ENCODE assay signal across 25 mouse cellular contexts in genomic region chr2:4341141-4341540, GRCm38 (mm10).
A peak's percentile ranks its signal among the peaks of the same experiment; 100 is the strongest.
DNase-seq lines count a peak whose midpoint lies in the region; ATAC-seq and TF ChIP-seq lines count a peak whose summit lies in the region.
"Had no signal": no experiment of that assay in that cellular context is flagged by ENCODE, and none has a peak within 500 bp of the region (broad histone marks: within the 10 kb centered on the region; RNA-seq: fewer than 3 reads in every experiment).

No protein-coding gene starts in this region.

- DNase-seq in cerebellum, postnatal 10 days = peak; percentile 75 to 78
- no peak for DNase-seq in cerebellum, adult 9-10 months
- DNase-seq in lung, embryonic 14.5 days = peak; percentile 48
- no peak for DNase-seq in lung, postnatal 10 days
- no peak for DNase-seq in limb, embryonic 14.5 days (ENCODE audit: low spot score)
- DNase-seq: adrenal gland, postnatal 25 days; cerebellum, adult 8-10 months; gastrocnemius, postnatal 10 days; heart, adult 18-20 months; heart, postnatal 14 days; kidney, adult 2 months; layer of hippocampus, adult 9-11 months; liver, embryonic 13.5 days; lung, postnatal 14 days; midbrain, embryonic 14.5 days; right cerebral cortex, postnatal 4 days; thymus, postnatal 25 days had no signal

- 19% methylated on average over 1 of the region's 1 CpGs for WGBS in lung, embryonic 14.5 days
- WGBS in embryonic facial prominence, embryonic 12.5 days = 56% methylated on average over 1 of the region's 1 CpGs
- 77% methylated on average over 1 of the region's 1 CpGs for WGBS in limb, embryonic 14.5 days

- no peaks in the 10 kb centered on the region for H3K36me3 ChIP-seq in lung, embryonic 14.5 days (ENCODE audit: insufficient read depth)
- H3K36me3 ChIP-seq in embryonic facial prominence, embryonic 12.5 days = no peaks in the 10 kb centered on the region
- peaks cover 3% of the 10 kb centered on the region; the same call in 1 of the 2 replicates for H3K36me3 ChIP-seq in limb, embryonic 14.5 days (ENCODE audit: control insufficient read depth, insufficient read depth, low read length)
- H3K36me3 ChIP-seq: forebrain, embryonic 10.5 days; heart, embryonic 13.5 days; hindbrain, embryonic 12.5 days; liver, embryonic 13.5 days had no signal

- H3K9me3 ChIP-seq in lung, embryonic 14.5 days (ENCODE audit: low read depth, low read length) = no peaks in the 10 kb centered on the region
- no peaks in the 10 kb centered on the region for H3K9me3 ChIP-seq in embryonic facial prominence, embryonic 12.5 days
- no peaks in the 10 kb centered on the region for H3K9me3 ChIP-seq in limb, embryonic 14.5 days (ENCODE audit: control insufficient read depth, low read length)
- H3K9me3 ChIP-seq: forebrain, embryonic 10.5 days; heart, embryonic 13.5 days; hindbrain, embryonic 12.5 days; liver, embryonic 13.5 days; megakaryocyte, embryonic 14.5 days had no signal

- no peak overlapping the region for H3K4me3 ChIP-seq in lung, embryonic 14.5 days (ENCODE audit: low read depth, low read length)
- H3K4me3 ChIP-seq in embryonic facial prominence, embryonic 12.5 days = no peak overlapping the region
- H3K4me3 ChIP-seq in limb, embryonic 14.5 days (replicated peaks; ENCODE audit: low read length) = no peak overlapping the region
- H3K4me3 ChIP-seq: forebrain, embryonic 10.5 days; heart, embryonic 13.5 days; hindbrain, embryonic 12.5 days; liver, embryonic 13.5 days; megakaryocyte, embryonic 14.5 days had no signal

- H3K4me1 ChIP-seq in lung, embryonic 14.5 days (ENCODE audit: insufficient read depth) = peaks cover 7% of the 10 kb centered on the region
- peaks cover 38% of the 10 kb centered on the region for H3K4me1 ChIP-seq in embryonic facial prominence, embryonic 12.5 days
- peaks cover 38% of the 10 kb centered on the region for H3K4me1 ChIP-seq in limb, embryonic 14.5 days (ENCODE audit: control insufficient read depth, insufficient read depth, low read length)
- H3K4me1 ChIP-seq: megakaryocyte, embryonic 14.5 days had no signal

- no peak for ATAC-seq in lung, embryonic 14.5 days (ENCODE audit: insufficient read depth)
- no peak for ATAC-seq in embryonic facial prominence, embryonic 12.5 days (ENCODE audit: insufficient number of reproducible peaks, insufficient read depth, low FRiP score, low TSS enrichment)
- ATAC-seq in limb, embryonic 14.5 days (ENCODE audit: low FRiP score, low read depth) = no peak
- no peak for ATAC-seq in inflammation-experienced regulatory T-cells, adult 6 months
- ATAC-seq: forebrain, embryonic 16.5 days had no signal

- no peak for TF ChIP-seq POLR2A in limb, embryonic 14.5 days (IDR thresholded peaks at IDR 0.05; ENCODE audit: borderline replicate concordance, extremely low read depth, insufficient read depth, insufficient read length)

- no peak overlapping the region for H3K9ac ChIP-seq in lung, embryonic 14.5 days
- H3K9ac ChIP-seq in embryonic facial prominence, embryonic 12.5 days = no peak overlapping the region
- no peak overlapping the region for H3K9ac ChIP-seq in limb, embryonic 14.5 days (ENCODE audit: low read depth, low read length, severe bottlenecking)
- H3K9ac ChIP-seq: heart, embryonic 13.5 days; hindbrain, embryonic 12.5 days; liver, embryonic 13.5 days had no signal

- TF ChIP-seq CTCF in lung, embryonic 14.5 days (IDR thresholded peaks at IDR 0.05; ENCODE audit: low read depth) = no peak

- H3K27ac ChIP-seq in lung, embryonic 14.5 days (ENCODE audit: low read depth) = peak overlapping the region; percentile 18; the same call in 1 of the 2 replicates
- H3K27ac ChIP-seq in embryonic facial prominence, embryonic 12.5 days = peak overlapping the region; percentile 68; the same call in 1 of the 2 replicates
- H3K27ac ChIP-seq in limb, embryonic 14.5 days (replicated peaks; ENCODE audit: low read depth, low read length) = 0 out of 2 replicates have a peak overlapping the region, but pooled peaks have one; percentile 82
- H3K27ac ChIP-seq: heart, embryonic 13.5 days; hindbrain, embryonic 12.5 days; kidney, postnatal 0 days; liver, embryonic 13.5 days had no signal

- H3K4me2 ChIP-seq in lung, embryonic 14.5 days = no peak overlapping the region
- no peak overlapping the region for H3K4me2 ChIP-seq in embryonic facial prominence, embryonic 12.5 days (replicated peaks)
- H3K4me2 ChIP-seq in limb, embryonic 14.5 days (replicated peaks; ENCODE audit: low read depth, low read length, severe bottlenecking) = no peak overlapping the region
- H3K4me2 ChIP-seq: heart, embryonic 13.5 days; hindbrain, embryonic 12.5 days; liver, embryonic 13.5 days had no signal

- H3K27me3 ChIP-seq in lung, embryonic 14.5 days (ENCODE audit: insufficient read depth, low read length) = no peaks in the 10 kb centered on the region
- no peaks in the 10 kb centered on the region for H3K27me3 ChIP-seq in embryonic facial prominence, embryonic 12.5 days
- no peaks in the 10 kb centered on the region for H3K27me3 ChIP-seq in limb, embryonic 14.5 days (ENCODE audit: control insufficient read depth, insufficient read depth, low read length)
- H3K27me3 ChIP-seq: heart, embryonic 13.5 days; hindbrain, embryonic 12.5 days had no signal

Comparison
In these comparisons a context has a peak if more than half of its experiments do, and no peak if none do; other contexts are left out.
1. DNase-seq: peak in cerebellum, postnatal 10 days (2 of 2) and lung, embryonic 14.5 days (single experiment); none in cerebellum, adult 9-10 months (single experiment), lung, postnatal 10 days (single experiment) and limb, embryonic 14.5 days (single experiment).
2. H3K27ac ChIP-seq: peak in every context shown above with its lines; median percentile 82 in limb, embryonic 14.5 days; 68 in embryonic facial prominence, embryonic 12.5 days; 18 in lung, embryonic 14.5 days.